Mouse (Mus musculus) bone marrow macrophage, adult 2 months (primary cell): ENCODE measurements around the gene Plagl1.
"Not testable (repeated sequence)": the region's sequence is repeated elsewhere in the genome, so short reads cannot be mapped to it uniquely, and the experiment has no call there.

Experiments used
- CTCF ChIP-seq: IDR thresholded peaks from 2 replicates; pipeline ENCODE4 v1.5.1; 2012; ENCODE audit warnings: low read depth, mild to moderate bottlenecking, low read length, moderate library complexity
- POLR2A ChIP-seq: IDR thresholded peaks from 2 replicates; pipeline ENCODE4 v1.6.1; 2012; ENCODE audit warnings: mild to moderate bottlenecking, low read depth, low read length, borderline replicate concordance

DNA sequence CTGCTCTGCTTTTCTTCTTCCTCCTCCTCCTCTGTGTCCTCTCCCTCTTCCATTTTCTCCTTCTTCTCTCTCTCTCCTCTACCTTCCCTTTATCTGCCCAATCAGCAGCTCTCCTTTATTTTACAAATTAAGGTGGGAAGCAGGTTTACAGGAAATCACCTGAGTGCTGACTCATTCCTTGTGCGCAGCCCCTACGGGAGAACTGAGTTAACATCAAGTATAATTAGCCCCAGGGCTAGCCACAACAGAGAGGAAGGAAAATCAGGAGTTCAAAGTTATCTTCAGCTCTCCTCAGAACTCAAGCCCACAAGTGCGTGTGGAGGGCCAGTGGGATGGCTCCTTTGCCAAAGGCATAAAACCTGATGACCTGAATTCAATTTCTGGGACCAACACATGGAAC is 36.3 kb upstream of the Plagl1 start:
- TF ChIP-seq CTCF, POLR2A: not testable (repeated sequence)
